Mouse (Mus musculus) right cerebral cortex, postnatal 14 days (tissue): ENCODE measurements around the gene Tmem196.

ENCODE experiments used
- DNase-seq: peaks from one replicate; pipeline ENCODE4 v3.0.0; 2022

Tmem196 gene

GRCm38 (mm10) chr12:119945589-119946310 is at the start of gene Tmem196:
Gene Tmem196, plus strand, starts transcription at chr12:119945822.
- peak; percentile 22 for DNase-seq

DNA sequence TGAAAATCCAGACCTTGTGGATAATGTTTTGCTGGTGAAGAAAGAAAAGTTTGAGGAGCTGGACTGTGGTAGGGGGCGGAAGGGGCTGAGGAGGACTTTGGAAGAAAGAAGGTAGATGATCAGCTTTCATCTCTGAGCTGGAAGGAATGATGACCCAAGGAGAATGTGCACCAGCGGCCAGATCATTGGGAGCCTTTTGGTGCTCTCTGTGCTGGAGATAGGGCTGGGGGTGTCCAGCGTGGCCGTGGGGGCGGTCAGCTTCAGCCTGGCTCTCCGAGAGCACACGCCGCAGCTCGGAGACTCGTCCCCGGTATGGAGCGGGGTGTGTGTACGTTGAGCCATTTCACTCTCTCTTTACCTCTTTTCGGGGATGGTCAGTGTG is 680 bp downstream of the Tmem196 start:
- DNase-seq: peak; percentile 7

GRCm38 (mm10) chr12:119957041-119957440 is 11.4 kb downstream of the Tmem196 start:
- DNase-seq: no peak

GRCm38 (mm10) chr12:119960730-119961129 is 15.1 kb downstream of the Tmem196 start:
- peak; percentile 60 for DNase-seq

DNA sequence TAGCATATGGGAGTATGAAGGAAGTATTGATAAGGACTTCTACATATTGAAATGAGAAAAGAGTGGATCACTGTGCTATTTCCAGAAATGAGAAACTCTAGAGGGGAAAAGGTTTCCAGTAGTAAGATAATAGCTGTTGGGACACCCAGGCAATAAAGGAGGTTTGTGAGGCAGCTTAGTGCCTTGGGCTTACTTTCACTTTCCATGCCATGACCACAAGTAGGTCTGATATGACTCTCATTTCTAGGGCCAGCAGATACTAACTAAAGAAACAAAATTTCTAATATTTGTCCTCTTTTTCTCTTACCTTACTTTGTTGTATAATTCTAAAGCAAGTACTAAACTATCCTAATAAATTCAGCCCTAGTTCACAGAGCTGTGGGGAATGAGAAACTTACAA is 19.8 kb downstream of the Tmem196 start:
- no peak for DNase-seq

DNA sequence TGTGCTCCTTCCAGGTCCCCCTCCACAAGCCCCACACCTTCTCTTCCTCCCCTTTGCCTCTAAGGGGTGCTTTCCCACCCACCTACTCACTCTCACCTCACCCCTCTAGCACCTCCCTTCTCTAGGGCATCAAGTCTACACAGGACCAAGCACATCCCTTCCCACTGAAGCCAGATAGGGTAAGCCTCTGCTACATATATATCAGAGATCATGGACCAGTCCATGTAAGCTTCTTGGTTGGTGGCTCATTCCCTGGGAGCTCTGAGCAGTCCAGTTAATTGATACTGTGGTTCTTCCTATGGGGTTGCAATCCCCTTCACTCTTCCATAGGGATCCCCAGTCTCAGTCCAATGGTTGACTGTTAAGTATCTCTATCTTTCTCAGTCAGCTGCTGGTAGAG is 24.4 kb downstream of the Tmem196 start:
- DNase-seq: no peak

DNA sequence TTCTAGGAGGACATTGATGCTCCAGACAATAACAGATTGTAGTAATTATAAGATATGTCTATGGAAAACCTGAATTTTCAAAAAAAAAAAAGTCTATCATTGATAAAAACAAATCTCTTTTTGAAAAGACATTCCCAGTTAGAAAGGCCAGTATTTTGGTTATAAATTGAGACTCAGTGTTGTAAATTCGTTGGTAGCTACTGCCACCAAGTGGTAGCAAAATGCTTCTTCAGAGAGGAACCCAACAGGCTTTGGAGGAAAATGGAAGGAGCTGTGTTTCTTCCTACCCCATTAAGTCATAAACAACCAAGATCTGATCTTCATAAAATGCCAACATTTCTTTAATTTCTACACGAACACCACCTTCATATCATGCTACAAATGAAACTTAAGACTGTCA is 36.1 kb downstream of the Tmem196 start:
- peak; percentile 31 for DNase-seq

DNA sequence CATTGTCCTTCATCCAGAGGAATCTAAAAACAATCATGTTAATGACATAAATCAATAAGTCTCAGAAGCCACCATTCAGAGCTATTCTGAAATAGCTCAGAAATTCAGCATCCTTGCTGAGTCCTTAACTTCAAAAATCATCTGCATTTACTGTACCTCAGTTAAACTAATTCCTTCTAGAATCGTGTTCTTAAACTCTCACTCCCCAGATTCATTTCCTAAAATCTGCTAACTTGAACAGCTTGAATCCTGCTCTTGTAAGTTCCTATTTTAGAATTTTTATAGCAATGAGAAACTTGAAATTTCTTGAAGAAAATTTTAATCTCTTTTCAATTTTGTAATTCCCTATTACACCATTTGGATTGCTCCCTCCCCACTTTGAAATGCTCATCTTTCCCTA is 52.6 kb downstream of the Tmem196 start:
- DNase-seq: no peak

GRCm38 (mm10) chr12:120004280-120004679 is 58.7 kb downstream of the Tmem196 start:
- DNase-seq: no peak

- no peak for DNase-seq
Measured at GRCm38 (mm10) chr12:120014768-120015167, 69.1 kb downstream of the Tmem196 start.

GRCm38 (mm10) chr12:120015201-120015600 is 69.6 kb downstream of the Tmem196 start:
- no peak for DNase-seq

- DNase-seq: peak; percentile 29
Measured at GRCm38 (mm10) chr12:120028089-120028959, 82.7 kb downstream of the Tmem196 start.
